Mouse (Mus musculus) lung, embryonic 16.5 days (tissue): ENCODE measurements around the gene Zfp280d. TPM values are rescaled to one million over a fixed set of nuclear protein-coding genes. Genes with fewer than 3 reads are reported as not detected.

Source experiments
- ATAC-seq: fragments of 200-750 bp; cut with Nextera tagmentation; 2 replicates; pipeline ENCODE4 v1.8.0; 2017; ENCODE audit warnings: low read depth, mild to moderate bottlenecking, moderate library complexity
- H3K27ac ChIP-seq: fragments of 300-500 bp; sonication (generic); 2 replicates; pipeline ENCODE4 v1.5.1; 2014; ENCODE audit warnings: mild to moderate bottlenecking, control low read depth, low read length
- H3K27me3 ChIP-seq: fragments of 300-500 bp; sonication (generic); 2 replicates; pipeline ENCODE4 v1.6.1; 2014; ENCODE audit warnings: low read depth, low read length, mixed read lengths; ENCODE audit not compliant: control insufficient read depth, insufficient read depth
- H3K36me3 ChIP-seq: fragments of 300-500 bp; sonication (generic); 2 replicates; pipeline ENCODE4 v1.6.1; 2014; ENCODE audit warnings: low read length; ENCODE audit not compliant: control insufficient read depth, insufficient read depth
- H3K4me1 ChIP-seq: fragments of 300-500 bp; sonication (generic); replicated peaks from 2 replicates; pipeline ENCODE4 v1.6.1; 2014; ENCODE audit warnings: low read length, mixed read lengths; ENCODE audit not compliant: control insufficient read depth, insufficient read depth
- H3K4me2 ChIP-seq: fragments of 300-500 bp; sonication (generic); 2 replicates; pipeline ENCODE4 v1.6.1; 2014; ENCODE audit warnings: low read depth, low read length, control low read depth
- H3K4me3 ChIP-seq: fragments of 300-500 bp; sonication (generic); 2 replicates; pipeline ENCODE4 v1.5.1; 2014; ENCODE audit warnings: mild to moderate bottlenecking, low read length, control low read depth
- H3K9ac ChIP-seq: fragments of 300-500 bp; sonication (generic); 2 replicates; pipeline ENCODE4 v1.6.1; 2014; ENCODE audit warnings: low read length, control low read depth
- H3K9me3 ChIP-seq: fragments of 300-500 bp; sonication (generic); 2 replicates; pipeline ENCODE4 v1.6.1; 2016; ENCODE audit warnings: low read length; ENCODE audit not compliant: control insufficient read depth
- WGBS: fragments of 180-500 bp; shearing (Covaris S2); extraction: QIAGEN DNeasy Blood & Tissue Kit; methylation state at CpG from one replicate; pipeline ENCODE4 v1.1.7; 2014; 5-methylcytosine and 5-hydroxymethylcytosine counted together
- polyA plus RNA-seq: library from polyadenylated mRNA; unstranded; fragments of >200 nt; fragmentation: Nextera tagmentation; extraction: Ambion mirVana; gene quantifications from 2 replicates; pipeline ENCODE4 v1.2.1, GENCODE M21; 2015

Zfp280d gene
- polyA plus RNA-seq, 1 experiment from 2014 or later = 40.7 TPM

DNA sequence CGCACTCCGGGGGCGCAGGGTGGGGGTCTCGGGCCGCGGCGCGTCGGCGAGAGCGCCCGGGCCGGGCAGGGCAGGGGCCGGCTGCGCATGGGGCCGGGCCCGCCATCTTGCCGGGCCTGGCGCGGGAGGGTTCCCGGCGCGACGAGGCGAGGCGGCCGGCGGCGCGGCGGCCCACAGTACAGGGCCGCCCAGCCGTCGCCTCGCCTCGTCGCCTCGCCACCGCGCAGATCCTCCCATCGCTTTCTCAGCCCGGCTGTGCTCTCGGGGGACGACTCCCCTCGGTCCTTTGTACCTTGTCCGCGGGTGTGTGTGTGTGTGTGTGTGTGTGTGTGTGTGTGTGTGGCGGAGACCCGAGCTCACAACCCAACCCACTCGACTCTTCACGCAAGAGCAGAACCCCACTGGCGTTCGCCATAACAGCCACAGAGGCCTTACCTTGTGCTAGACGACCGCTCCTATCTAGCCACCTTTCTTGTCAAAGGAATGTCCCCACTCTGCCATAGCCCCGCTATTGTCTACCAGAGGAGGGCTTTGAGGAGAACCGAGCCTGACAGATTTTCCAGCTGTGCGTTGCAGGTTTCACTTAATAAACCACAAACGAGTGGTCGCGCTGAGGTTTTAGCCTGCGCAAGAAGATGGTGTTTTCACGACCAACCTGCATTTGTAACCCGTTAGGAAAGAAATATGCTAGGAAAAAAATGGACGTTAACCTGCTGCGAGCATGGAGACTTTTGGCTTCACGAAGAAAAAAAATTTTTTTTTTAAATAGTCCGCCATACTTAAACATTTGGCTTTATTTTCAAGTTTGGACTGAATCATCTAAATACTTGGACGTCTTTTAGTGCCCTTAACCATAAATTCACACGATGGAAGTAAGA is 680 bp downstream of the Zfp280d start:
- Histone ChIP-seq H3K4me3 (peak overlapping the region; percentile 66), H3K4me2 (peak overlapping the region; percentile 77), H3K27ac (peak overlapping the region; percentile 97), H3K4me1 (peaks cover 8% of the 10 kb centered on the region), H3K27me3 (no peaks in the 10 kb centered on the region), H3K9ac (peak overlapping the region; percentile 85), H3K9me3 (peaks cover 15% of the 10 kb centered on the region; the same call in 1 of the 2 replicates), H3K36me3 (no peaks in the 10 kb centered on the region)
- ATAC-seq = peak; percentile 88
- WGBS = under 1% methylated on average over 35 of the region's 70 CpGs

DNA sequence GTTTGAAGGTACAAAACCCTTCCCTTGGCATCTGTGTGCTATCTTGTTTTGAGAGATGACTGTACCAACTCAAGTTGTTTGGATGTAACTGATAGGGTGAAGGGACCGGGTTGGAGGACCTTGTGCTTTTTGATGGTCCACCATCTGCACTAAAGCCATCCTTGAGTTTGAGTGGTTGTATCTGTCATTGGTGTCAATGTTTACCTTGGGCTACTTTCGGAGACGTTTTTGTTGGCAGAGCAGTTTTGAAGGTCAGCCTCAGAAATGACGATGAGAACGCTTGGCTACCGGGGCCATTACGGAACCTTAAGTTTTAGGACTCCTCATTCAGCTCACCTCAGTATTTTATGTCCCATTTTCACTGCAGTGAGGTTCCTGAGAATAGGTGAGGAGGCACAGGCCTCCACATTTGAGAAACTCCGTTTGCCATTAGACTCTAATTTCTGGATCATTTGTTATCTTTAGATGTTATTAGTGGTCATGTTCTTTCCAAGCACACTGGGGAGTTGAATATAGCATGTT is 1.4 kb downstream of the Zfp280d start:
- WGBS = 12% methylated on average over 8 of the region's 8 CpGs
- Histone ChIP-seq H3K4me2 (peak overlapping the region; percentile 77), H3K27ac (peak overlapping the region; percentile 97), H3K4me1 (peaks cover 8% of the 10 kb centered on the region), H3K9ac (peak overlapping the region; percentile 85), H3K9me3 (peaks cover 15% of the 10 kb centered on the region; the same call in 1 of the 2 replicates), H3K36me3 (no peaks in the 10 kb centered on the region), H3K4me3 (peak overlapping the region; percentile 66), H3K27me3 (no peaks in the 10 kb centered on the region)
- no peak for ATAC-seq

DNA sequence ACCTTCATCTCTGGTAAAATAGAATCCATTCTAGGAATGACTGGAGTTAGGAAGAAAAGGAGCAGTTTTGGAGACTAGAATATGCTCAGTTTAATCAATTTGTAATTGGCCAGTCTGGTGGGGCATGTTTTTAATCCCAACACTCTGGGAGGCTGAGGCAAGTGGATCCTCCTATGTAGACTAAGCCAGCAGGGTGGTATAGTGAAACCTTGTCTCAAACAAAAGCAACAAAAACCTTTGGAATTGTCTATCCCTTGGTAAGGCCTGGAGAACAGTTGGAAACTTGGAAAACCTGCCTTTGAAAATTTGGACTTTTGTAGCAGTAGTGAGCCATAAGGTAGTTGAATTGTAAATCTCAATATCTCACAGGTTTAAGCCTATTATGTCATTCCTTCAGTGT is 2.3 kb downstream of the Zfp280d start:
- ATAC-seq = no peak

DNA sequence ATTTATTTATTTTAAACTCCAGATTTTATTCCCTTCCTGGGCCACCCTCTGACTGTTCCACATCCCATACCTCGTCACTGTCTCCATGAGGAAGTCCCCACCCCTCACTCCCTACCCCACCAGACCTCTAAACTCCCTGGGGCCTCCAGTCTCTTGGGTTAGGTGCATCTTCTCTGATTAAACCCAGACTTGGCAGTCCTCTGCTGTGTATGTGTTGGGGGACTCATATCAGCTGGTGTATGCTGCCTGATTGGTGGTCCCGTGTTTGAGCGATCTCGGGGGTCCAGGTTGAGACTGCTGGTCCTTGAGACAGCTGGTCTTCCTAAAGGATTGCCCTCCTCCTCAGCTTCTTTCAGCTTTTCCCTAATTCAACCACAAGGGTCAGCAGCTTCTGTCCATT is 5.3 kb downstream of the Zfp280d start:
- Histone ChIP-seq H3K4me1 (peaks cover 8% of the 10 kb centered on the region), H3K4me3 (no peak overlapping the region), H3K27ac (no peak overlapping the region), H3K9ac (no peak overlapping the region), H3K4me2 (no peak overlapping the region), H3K27me3 (no peaks in the 10 kb centered on the region), H3K36me3 (0 out of 2 replicates have a peak, but pooled peaks cover 2% of the 10 kb centered on the region), H3K9me3 (no peaks in the 10 kb centered on the region)
- WGBS = 74% methylated on average over 4 of the region's 4 CpGs
- ATAC-seq = no peak

More for the DNA sequence above, 2.3 kb downstream of the Zfp280d start:
- no peak overlapping the region for H3K27ac ChIP-seq
- no peaks in the 10 kb centered on the region for H3K27me3 ChIP-seq
- H3K9me3 ChIP-seq = peaks cover 15% of the 10 kb centered on the region; the same call in 1 of the 2 replicates
- no peak overlapping the region for H3K4me3 ChIP-seq
- H3K4me2 ChIP-seq = no peak overlapping the region
- H3K36me3 ChIP-seq = 0 out of 2 replicates have a peak, but pooled peaks cover 2% of the 10 kb centered on the region
- no peak overlapping the region for H3K9ac ChIP-seq
- H3K4me1 ChIP-seq = peaks cover 8% of the 10 kb centered on the region

DNA sequence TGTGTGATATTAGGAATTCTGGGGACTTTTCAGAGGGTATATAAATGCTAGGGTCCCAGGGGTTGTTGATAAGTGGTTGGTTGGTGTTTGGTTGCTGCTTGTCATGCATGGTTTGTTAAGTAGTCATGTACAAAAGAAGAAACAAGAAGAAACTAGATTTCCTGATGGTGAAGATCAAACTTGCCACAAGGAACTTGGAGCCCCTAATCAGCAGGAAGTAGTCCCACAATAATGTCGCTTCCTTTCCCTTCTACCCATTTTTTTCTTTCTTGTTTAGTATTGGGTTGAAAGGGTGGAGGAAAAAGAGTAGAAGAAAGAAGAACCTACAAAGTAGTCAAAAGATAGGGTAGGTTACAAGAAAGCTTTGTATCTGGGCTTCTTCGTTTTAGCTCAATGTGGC is 13.0 kb downstream of the Zfp280d start:
- H3K36me3 ChIP-seq = no peaks in the 10 kb centered on the region; the same call in 1 of the 2 replicates
- H3K9ac ChIP-seq = no peak overlapping the region
- H3K4me2 ChIP-seq = no peak overlapping the region
- no peaks in the 10 kb centered on the region for H3K4me1 ChIP-seq
- 81% methylated on average over 2 of the region's 2 CpGs for WGBS
- no peaks in the 10 kb centered on the region for H3K9me3 ChIP-seq
- ATAC-seq = no peak
- H3K27me3 ChIP-seq = no peaks in the 10 kb centered on the region
- no peak overlapping the region for H3K27ac ChIP-seq
- no peak overlapping the region for H3K4me3 ChIP-seq

DNA sequence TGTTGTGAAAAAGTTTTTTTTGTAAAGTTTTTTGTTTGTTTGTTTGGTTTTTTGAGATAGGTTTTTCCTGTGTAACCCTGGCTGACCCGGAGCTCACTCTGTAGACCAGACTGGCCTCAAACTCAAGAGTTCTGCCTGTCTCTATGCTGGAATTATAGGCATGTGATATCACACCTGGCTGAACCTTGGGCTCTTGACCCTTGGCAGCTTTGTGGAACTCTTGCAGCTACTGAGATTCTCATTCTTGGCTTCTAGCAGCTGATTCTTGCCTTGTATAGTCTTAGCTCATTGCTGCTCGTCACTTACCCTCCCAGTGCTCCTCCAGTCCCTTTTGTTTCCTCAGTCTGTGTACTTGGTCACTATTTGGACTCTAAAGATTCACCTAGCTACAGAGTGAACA is 13.6 kb downstream of the Zfp280d start:
- Histone ChIP-seq H3K27ac (no peak overlapping the region), H3K27me3 (no peaks in the 10 kb centered on the region), H3K4me1 (no peaks in the 10 kb centered on the region), H3K9ac (no peak overlapping the region), H3K4me3 (no peak overlapping the region), H3K9me3 (no peaks in the 10 kb centered on the region), H3K4me2 (no peak overlapping the region), H3K36me3 (no peaks in the 10 kb centered on the region; the same call in 1 of the 2 replicates)
- ATAC-seq = no peak
- 61% methylated on average over 2 of the region's 2 CpGs for WGBS

DNA sequence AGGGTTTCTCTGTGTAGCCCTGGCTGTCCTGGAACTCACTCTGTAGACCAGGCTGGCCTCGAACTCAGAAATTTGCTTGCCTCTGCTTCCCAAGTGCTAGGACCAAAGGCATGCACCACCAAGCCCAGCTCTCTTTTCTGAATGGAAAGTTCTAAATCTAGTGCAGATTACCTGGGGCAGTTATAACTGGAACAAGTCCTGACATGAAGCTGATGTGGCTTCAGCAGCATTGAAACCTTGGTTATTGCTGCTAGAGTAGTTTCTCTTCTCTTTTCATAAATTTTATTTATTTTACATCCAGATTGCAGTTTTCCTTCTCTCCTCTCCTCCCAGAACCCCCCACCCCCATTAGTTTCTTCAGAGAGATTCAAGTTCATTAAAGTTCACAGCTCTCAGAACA is 14.4 kb downstream of the Zfp280d start:
- WGBS = 89% methylated on average over 1 of the region's 1 CpGs
- Histone ChIP-seq H3K27ac (no peak overlapping the region), H3K27me3 (no peaks in the 10 kb centered on the region), H3K4me3 (no peak overlapping the region), H3K9ac (no peak overlapping the region), H3K9me3 (no peaks in the 10 kb centered on the region), H3K4me1 (no peaks in the 10 kb centered on the region), H3K36me3 (no peaks in the 10 kb centered on the region; the same call in 1 of the 2 replicates), H3K4me2 (no peak overlapping the region)
- no peak for ATAC-seq

DNA sequence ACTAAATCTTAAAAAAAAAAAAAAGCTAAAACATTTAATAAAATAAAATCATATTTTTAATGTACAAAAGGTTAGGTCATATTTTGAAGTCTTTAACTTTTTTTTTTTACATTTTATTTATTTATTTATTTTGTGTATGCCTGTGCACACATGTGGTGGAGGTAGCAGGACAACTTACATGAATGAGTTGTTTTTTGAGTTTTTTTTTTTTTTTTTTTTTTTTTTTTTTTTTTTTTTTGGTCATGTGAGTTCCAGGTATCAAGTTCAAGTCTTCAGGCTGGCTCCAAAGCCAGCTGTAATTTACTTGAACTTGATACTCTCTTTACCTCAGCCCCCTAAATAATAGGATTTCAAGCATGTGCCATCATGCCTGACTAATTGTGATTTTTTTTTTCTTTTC is 19.4 kb downstream of the Zfp280d start:
- no peak for ATAC-seq
- Histone ChIP-seq H3K4me3 (no peak overlapping the region), H3K36me3 (0 out of 2 replicates have a peak, but pooled peaks cover 3% of the 10 kb centered on the region), H3K27me3 (no peaks in the 10 kb centered on the region), H3K27ac (no peak overlapping the region), H3K4me2 (no peak overlapping the region), H3K4me1 (no peaks in the 10 kb centered on the region), H3K9ac (no peak overlapping the region), H3K9me3 (no peaks in the 10 kb centered on the region)

DNA sequence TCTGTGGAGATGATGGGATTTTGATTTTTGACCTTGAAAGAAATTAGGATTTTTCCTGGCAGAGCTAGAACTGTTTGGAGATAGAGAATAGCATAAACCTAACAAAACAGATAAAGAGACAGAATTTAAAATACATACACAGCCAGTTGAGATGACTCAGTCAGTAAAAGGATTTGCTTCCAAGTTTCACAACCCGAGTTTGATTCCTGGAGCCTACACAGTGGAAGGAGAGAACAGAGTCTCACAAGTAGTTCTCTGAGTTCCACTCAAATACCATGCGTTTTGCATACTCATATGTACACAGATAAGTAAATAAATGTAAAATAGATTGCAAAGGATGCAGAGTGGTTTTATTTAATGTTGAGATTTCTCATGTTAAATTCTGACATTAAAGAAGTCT is 35.1 kb downstream of the Zfp280d start:
- no peak for ATAC-seq
- 85% methylated on average over 2 of the region's 2 CpGs for WGBS

More for the DNA sequence above, 35.1 kb downstream of the Zfp280d start:
- Histone ChIP-seq H3K36me3 (peaks cover 5% of the 10 kb centered on the region), H3K9ac (no peak overlapping the region), H3K9me3 (no peaks in the 10 kb centered on the region), H3K27ac (no peak overlapping the region), H3K4me2 (no peak overlapping the region), H3K4me1 (no peaks in the 10 kb centered on the region), H3K4me3 (no peak overlapping the region), H3K27me3 (no peaks in the 10 kb centered on the region)
